Mouse (Mus musculus) midbrain, embryonic 13.5 days (tissue): ENCODE results near the gene Tnfaip8l1. TPM values are rescaled to one million over a fixed set of nuclear protein-coding genes. Genes with fewer than 3 reads are reported as not detected.

Source experiments
- ATAC-seq: fragments of 200-750 bp; cut with Nextera tagmentation; 2 replicates; pipeline ENCODE4 v1.8.0; 2017; ENCODE audit warnings: mild to moderate bottlenecking, moderate TSS enrichment, moderate library complexity
- H3K27ac ChIP-seq: fragments of 300-500 bp; sonication (generic); 2 replicates; pipeline ENCODE4 v1.5.1; 2015; ENCODE audit warnings: inconsistent platforms, mild to moderate bottlenecking, moderate library complexity
- H3K27me3 ChIP-seq: fragments of 300-500 bp; sonication (generic); 2 replicates; pipeline ENCODE4 v1.6.1; 2015; ENCODE audit warnings: mild to moderate bottlenecking, inconsistent platforms
- H3K36me3 ChIP-seq: fragments of 300-500 bp; sonication (generic); 2 replicates; pipeline ENCODE4 v1.6.1; 2015; ENCODE audit warnings: mild to moderate bottlenecking, inconsistent platforms
- H3K4me1 ChIP-seq: fragments of 300-500 bp; sonication (generic); replicated peaks from 2 replicates; pipeline ENCODE4 v1.6.1; 2015; ENCODE audit warnings: inconsistent platforms
- H3K4me2 ChIP-seq: fragments of 300-500 bp; sonication (generic); replicated peaks from 2 replicates; pipeline ENCODE4 v1.6.1; 2015; ENCODE audit warnings: moderate library complexity, mild to moderate bottlenecking, inconsistent platforms
- H3K4me3 ChIP-seq: fragments of 300-500 bp; sonication (generic); replicated peaks from 2 replicates; pipeline ENCODE4 v1.5.1; 2015; ENCODE audit warnings: mild to moderate bottlenecking, inconsistent platforms
- H3K9ac ChIP-seq: fragments of 300-500 bp; sonication (generic); replicated peaks from 2 replicates; pipeline ENCODE4 v1.6.1; 2015; ENCODE audit warnings: mild to moderate bottlenecking, inconsistent platforms
- H3K9me3 ChIP-seq: fragments of 300-500 bp; sonication (generic); 2 replicates; pipeline ENCODE4 v1.6.1; 2016; ENCODE audit warnings: mild to moderate bottlenecking, inconsistent platforms
- WGBS: fragments of 180-500 bp; shearing (Covaris S2); methylation state at CpG from one replicate; pipeline ENCODE4 v1.1.7; 2015; 5-methylcytosine and 5-hydroxymethylcytosine counted together
- polyA plus RNA-seq: library from polyadenylated mRNA; unstranded; fragments of >200 nt; fragmentation: Nextera tagmentation; extraction: Ambion mirVana; gene quantifications from 2 replicates; pipeline ENCODE4 v1.2.1, GENCODE M21; 2015

Gene Tnfaip8l1
- polyA plus RNA-seq, 1 experiment from 2014 or later = 8.7 TPM

GRCm38 (mm10) chr17:56169830-56170229 is 7.6 kb downstream of the Tnfaip8l1 start:
- Histone ChIP-seq H3K4me2 (no peak overlapping the region), H3K4me3 (no peak overlapping the region), H3K27ac (no peak overlapping the region), H3K4me1 (peaks cover 21% of the 10 kb centered on the region), H3K9me3 (no peaks in the 10 kb centered on the region), H3K36me3 (0 out of 2 replicates have a peak, but pooled peaks cover 3% of the 10 kb centered on the region), H3K9ac (no peak overlapping the region), H3K27me3 (no peaks in the 10 kb centered on the region)
- WGBS = 77% methylated on average over 6 of the region's 6 CpGs
- no peak for ATAC-seq

- H3K4me1 ChIP-seq = peaks cover 17% of the 10 kb centered on the region
- no peak overlapping the region for H3K4me2 ChIP-seq
- H3K9ac ChIP-seq = no peak overlapping the region
- 0 out of 2 replicates have a peak, but pooled peaks have one; percentile 31 for ATAC-seq
- peaks cover 10% of the 10 kb centered on the region for H3K36me3 ChIP-seq
- H3K9me3 ChIP-seq = no peaks in the 10 kb centered on the region
- H3K4me3 ChIP-seq = no peak overlapping the region
- H3K27me3 ChIP-seq = no peaks in the 10 kb centered on the region
- 16% methylated on average over 10 of the region's 10 CpGs for WGBS
- H3K27ac ChIP-seq = no peak overlapping the region
Observed at GRCm38 (mm10) chr17:56170636-56171035, 8.4 kb downstream of the Tnfaip8l1 start.

- Histone ChIP-seq H3K4me2 (no peak overlapping the region), H3K27me3 (no peaks in the 10 kb centered on the region), H3K4me1 (peaks cover 11% of the 10 kb centered on the region), H3K4me3 (no peak overlapping the region), H3K27ac (no peak overlapping the region), H3K9me3 (no peaks in the 10 kb centered on the region), H3K36me3 (peaks cover 18% of the 10 kb centered on the region), H3K9ac (no peak overlapping the region)
- WGBS = 87% methylated on average over 9 of the region's 9 CpGs
- ATAC-seq = no peak
Observed at GRCm38 (mm10) chr17:56171456-56171855, 9.2 kb downstream of the Tnfaip8l1 start.

GRCm38 (mm10) chr17:56171881-56172280 is 9.6 kb downstream of the Tnfaip8l1 start:
- Histone ChIP-seq H3K27ac (no peak overlapping the region), H3K4me3 (no peak overlapping the region), H3K9ac (no peak overlapping the region), H3K4me2 (no peak overlapping the region), H3K4me1 (peaks cover 10% of the 10 kb centered on the region), H3K27me3 (no peaks in the 10 kb centered on the region), H3K36me3 (peaks cover 22% of the 10 kb centered on the region), H3K9me3 (no peaks in the 10 kb centered on the region)
- no peak for ATAC-seq
- 94% methylated on average over 17 of the region's 17 CpGs for WGBS

- no peak overlapping the region for H3K4me2 ChIP-seq
- ATAC-seq = no peak
- peaks cover 10% of the 10 kb centered on the region for H3K4me1 ChIP-seq
- no peaks in the 10 kb centered on the region for H3K9me3 ChIP-seq
- 66% methylated on average over 10 of the region's 10 CpGs for WGBS
- no peak overlapping the region for H3K27ac ChIP-seq
- no peaks in the 10 kb centered on the region for H3K27me3 ChIP-seq
- H3K9ac ChIP-seq = no peak overlapping the region
- peaks cover 38% of the 10 kb centered on the region for H3K36me3 ChIP-seq
- H3K4me3 ChIP-seq = no peak overlapping the region
Observed at GRCm38 (mm10) chr17:56173401-56174046, 11.2 kb downstream of the Tnfaip8l1 start.

- Histone ChIP-seq H3K9me3 (no peaks in the 10 kb centered on the region), H3K36me3 (peaks cover 54% of the 10 kb centered on the region), H3K9ac (no peak overlapping the region), H3K4me1 (peaks cover 8% of the 10 kb centered on the region), H3K4me3 (no peak overlapping the region), H3K4me2 (no peak overlapping the region), H3K27ac (no peak overlapping the region), H3K27me3 (no peaks in the 10 kb centered on the region)
- ATAC-seq = no peak
- WGBS = 100% methylated on average over 3 of the region's 3 CpGs
Observed at GRCm38 (mm10) chr17:56175416-56175815, 13.1 kb downstream of the Tnfaip8l1 start.

GRCm38 (mm10) chr17:56182975-56183657 is 20.8 kb downstream of the Tnfaip8l1 start:
- Histone ChIP-seq H3K4me3 (peak overlapping the region; percentile 67), H3K27me3 (no peaks in the 10 kb centered on the region), H3K4me1 (peaks cover 26% of the 10 kb centered on the region), H3K4me2 (peak overlapping the region; percentile 96), H3K9me3 (no peaks in the 10 kb centered on the region), H3K9ac (peak overlapping the region; percentile 83), H3K36me3 (peaks cover 54% of the 10 kb centered on the region), H3K27ac (peak overlapping the region; percentile 44)
- 2% methylated on average over 14 of the region's 14 CpGs for WGBS
- ATAC-seq = peak; percentile 37

GRCm38 (mm10) chr17:56183658-56184103 is 21.4 kb downstream of the Tnfaip8l1 start, which contains the start of gene Mydgf:
TSS of gene Mydgf (minus strand) at chr17:56183920.
- H3K9me3 ChIP-seq = no peaks in the 10 kb centered on the region
- peak within 1 kb of the TSS; percentile 83 for H3K9ac ChIP-seq
- H3K27me3 ChIP-seq = no peaks in the 10 kb centered on the region
- H3K36me3 ChIP-seq = peaks cover 55% of the 10 kb centered on the region
- WGBS = 0% methylated on average over 47 of the region's 47 CpGs
- peak within 1 kb of the TSS; percentile 67 for H3K4me3 ChIP-seq
- peak within 1 kb of the TSS; percentile 44 for H3K27ac ChIP-seq
- ATAC-seq = peak; percentile 94
- peak within 1 kb of the TSS; percentile 96 for H3K4me2 ChIP-seq
- peaks cover 26% of the 10 kb centered on the region for H3K4me1 ChIP-seq

GRCm38 (mm10) chr17:56185281-56186141 is 23.2 kb downstream of the Tnfaip8l1 start:
- Histone ChIP-seq H3K9me3 (no peaks in the 10 kb centered on the region), H3K4me3 (no peak overlapping the region), H3K36me3 (peaks cover 57% of the 10 kb centered on the region), H3K27me3 (no peaks in the 10 kb centered on the region), H3K27ac (peak overlapping the region; percentile 81), H3K4me2 (no peak overlapping the region), H3K4me1 (peaks cover 26% of the 10 kb centered on the region), H3K9ac (peak overlapping the region; percentile 42)
- 0 out of 2 replicates have a peak, but pooled peaks have one; percentile 15 for ATAC-seq
- 42% methylated on average over 11 of the region's 11 CpGs for WGBS

GRCm38 (mm10) chr17:56191266-56191665 is 29.0 kb downstream of the Tnfaip8l1 start:
- no peak overlapping the region for H3K27ac ChIP-seq
- no peaks in the 10 kb centered on the region for H3K27me3 ChIP-seq
- no peak overlapping the region for H3K4me2 ChIP-seq
- H3K9ac ChIP-seq = no peak overlapping the region
- 92% methylated on average over 6 of the region's 6 CpGs for WGBS
- ATAC-seq = no peak
- H3K36me3 ChIP-seq = peaks cover 96% of the 10 kb centered on the region
- no peak overlapping the region for H3K4me3 ChIP-seq
- H3K9me3 ChIP-seq = no peaks in the 10 kb centered on the region
- no peaks in the 10 kb centered on the region for H3K4me1 ChIP-seq

GRCm38 (mm10) chr17:56194357-56194756 is 32.1 kb downstream of the Tnfaip8l1 start:
- WGBS = 92% methylated on average over 12 of the region's 12 CpGs
- no peak for ATAC-seq

More at GRCm38 (mm10) chr17:56194357-56194756, 32.1 kb downstream of the Tnfaip8l1 start:
- Histone ChIP-seq H3K4me3 (no peak overlapping the region), H3K9me3 (peaks cover 4% of the 10 kb centered on the region; the same call in 1 of the 2 replicates), H3K9ac (no peak overlapping the region), H3K27ac (no peak overlapping the region), H3K36me3 (peaks cover 99% of the 10 kb centered on the region), H3K4me2 (no peak overlapping the region), H3K4me1 (no peaks in the 10 kb centered on the region), H3K27me3 (no peaks in the 10 kb centered on the region)
